Mouse (Mus musculus) heart, postnatal 25 days (tissue): ENCODE measurements around the gene Cdh13. TPM values are rescaled to one million over a fixed set of nuclear protein-coding genes. Genes with fewer than 3 reads are reported as not detected.

ENCODE experiments used
- DNase-seq: peaks from one replicate; pipeline ENCODE4 v3.0.0; 2022; ENCODE audit warnings: low spot score
- intact Hi-C: fragments of 180-260 bp; cut with DNase I; formaldehyde crosslinking; loops from one replicate; pipeline ENCODE4 v1.15.1; 2025
- total RNA-seq, 2 experiments: library from RNA; stranded (reverse); gene quantifications; 2 replicates each; pipeline ENCODE4 v1.2.3; 2021

Cdh13 gene
- total RNA-seq, 2 experiments from 2014 or later = 147 to 186 TPM

DNA sequence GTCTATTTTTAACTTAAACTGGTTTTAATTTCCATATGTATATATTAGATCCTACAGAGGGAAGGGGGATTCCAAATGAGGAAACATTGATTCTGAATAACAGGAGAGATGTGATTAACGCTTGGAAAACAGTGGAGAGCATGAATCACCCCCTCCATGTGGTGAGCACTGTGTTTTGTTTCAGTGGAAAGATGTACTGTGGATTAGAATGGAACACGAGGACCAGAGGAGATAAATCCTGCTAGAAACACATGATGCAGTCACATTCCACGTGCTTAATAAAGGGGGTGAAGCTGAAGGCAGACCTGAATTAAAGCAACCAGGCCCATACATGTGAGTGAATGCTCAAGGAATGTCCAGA, 235.2 kb downstream of the Cdh13 start:
- intact Hi-C loops = no loop called here
- no peak for DNase-seq

DNA sequence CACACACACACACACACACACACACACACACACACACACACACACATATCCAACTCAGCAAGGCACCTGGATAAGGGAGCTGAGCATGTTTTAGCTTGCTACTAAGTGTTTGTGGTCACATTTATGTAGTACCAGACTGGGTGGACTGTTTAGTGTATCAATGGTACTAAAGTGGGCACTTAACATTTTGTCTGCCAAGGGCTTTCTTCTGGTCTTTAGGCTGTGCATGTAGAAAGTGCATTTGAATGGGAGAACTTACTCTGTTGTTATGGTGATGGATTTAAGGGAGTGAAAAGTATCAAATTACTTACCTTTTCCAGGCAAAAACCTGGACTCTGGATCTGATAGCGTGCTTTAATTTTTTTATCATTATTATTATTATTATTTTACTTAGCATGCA, 240.4 kb downstream of the Cdh13 start:
- no peak for DNase-seq
- intact Hi-C loops = no loop called here

DNA sequence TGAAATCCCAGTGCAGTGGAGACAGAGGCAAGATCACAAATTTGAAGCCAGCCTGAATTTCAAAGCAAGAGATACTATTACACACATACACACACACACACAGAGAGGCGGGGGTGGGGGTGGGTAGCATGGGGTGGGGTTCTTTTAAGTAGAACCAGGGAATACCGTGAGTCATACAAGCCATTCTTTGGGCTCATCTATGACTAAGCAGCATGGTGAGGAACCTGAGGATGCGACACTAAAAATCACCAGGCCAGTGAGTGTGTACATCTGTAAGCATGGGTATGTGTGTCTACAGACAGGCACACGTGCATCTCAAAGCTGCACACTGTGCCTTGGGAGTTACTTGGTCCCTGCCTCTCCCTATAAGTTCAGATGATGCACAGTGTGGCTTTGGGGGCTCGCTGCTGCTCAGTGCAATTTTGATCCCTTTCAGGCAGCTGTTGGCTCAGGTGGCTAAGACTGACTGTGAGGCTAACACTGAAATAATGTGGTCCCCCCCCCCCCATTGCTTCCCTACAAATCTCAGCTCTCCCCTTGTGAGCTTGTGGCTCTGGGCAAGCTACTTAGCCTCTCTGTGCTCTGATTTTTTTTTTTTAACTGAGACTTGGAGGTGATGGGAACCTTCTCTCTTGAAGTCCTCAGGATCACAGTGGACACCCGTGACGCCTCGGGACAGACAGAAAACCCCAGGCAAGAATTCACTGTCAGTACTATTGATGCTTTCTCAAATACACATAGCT, 255.5 kb downstream of the Cdh13 start:
- intact Hi-C loops = no loop called here
- no peak for DNase-seq

DNA sequence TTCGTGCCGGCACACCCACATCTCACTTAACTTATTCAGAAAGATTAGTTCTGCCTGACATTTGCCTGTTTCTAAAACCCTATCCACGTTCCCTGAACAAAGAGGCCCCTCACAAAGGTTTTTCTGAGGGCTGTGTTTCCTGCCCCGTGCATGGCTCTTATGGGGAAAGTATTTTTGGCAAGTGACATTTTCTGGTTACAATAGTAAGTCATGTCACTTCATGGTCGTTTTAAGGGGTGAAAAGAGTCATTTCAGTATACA, 256.0 kb downstream of the Cdh13 start:
- intact Hi-C loops = no loop called here
- no peak for DNase-seq

DNA sequence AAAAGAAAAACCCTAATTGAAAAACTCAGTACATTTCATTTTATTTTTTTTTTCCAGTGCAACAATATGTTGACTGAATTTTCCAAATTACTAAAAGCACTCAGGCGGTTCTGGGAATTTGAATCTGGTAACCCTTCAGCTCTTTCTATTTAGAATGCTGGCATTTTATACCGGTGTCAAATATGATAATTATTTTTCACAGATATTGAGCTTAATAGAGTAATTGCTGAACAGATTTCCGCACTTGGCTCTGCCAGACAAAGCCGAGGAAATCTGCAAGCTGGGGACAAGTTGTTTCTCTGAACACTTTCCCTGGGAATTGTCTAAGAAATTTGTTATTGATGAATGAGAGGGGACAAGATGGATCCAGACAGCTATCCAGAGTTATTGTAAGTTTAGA, 256.4 kb downstream of the Cdh13 start:
- intact Hi-C loops = no loop called here
- DNase-seq = no peak

DNA sequence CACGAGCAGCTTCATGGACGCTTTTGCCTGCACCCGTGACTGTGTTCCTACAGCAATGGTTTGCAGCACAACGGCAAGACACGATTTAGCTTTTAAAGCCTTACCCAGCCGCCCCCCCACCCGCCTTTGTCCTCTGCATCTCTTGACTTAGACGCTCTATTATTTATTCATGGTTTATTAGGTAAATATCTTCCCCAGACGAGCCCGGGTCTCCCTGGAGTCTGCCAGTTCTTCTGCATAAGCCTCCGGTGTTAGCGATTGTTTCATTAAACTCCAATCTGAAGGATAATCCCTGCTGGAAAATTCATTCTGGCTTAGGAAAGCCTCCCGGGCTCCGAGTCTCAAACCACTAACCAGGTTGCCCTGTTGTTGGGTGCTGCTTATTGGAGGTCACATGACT, 268.9 kb downstream of the Cdh13 start:
- intact Hi-C loops = no loop called here
- no peak for DNase-seq

DNA sequence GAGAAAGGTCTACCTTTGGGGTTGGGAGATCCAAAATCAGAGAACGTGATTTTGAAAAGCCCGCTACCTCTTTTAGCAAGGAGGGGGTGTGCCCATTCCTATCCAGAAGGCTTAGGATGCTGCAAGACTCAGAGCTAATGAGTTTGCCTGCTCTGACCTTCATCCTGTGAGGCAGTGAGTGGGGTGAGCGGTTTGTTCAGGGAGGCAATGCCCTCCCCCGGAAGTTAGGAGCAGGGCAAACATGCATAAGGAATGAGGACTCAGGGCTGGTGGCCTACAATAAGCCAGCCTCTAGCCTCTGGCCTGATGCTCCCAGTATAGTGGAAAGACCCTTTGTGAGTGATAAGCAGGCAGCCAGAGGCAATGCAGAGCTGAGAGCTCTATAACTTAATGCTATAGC, 269.3 kb downstream of the Cdh13 start:
- intact Hi-C loops = no loop called here
- DNase-seq = no peak

DNA sequence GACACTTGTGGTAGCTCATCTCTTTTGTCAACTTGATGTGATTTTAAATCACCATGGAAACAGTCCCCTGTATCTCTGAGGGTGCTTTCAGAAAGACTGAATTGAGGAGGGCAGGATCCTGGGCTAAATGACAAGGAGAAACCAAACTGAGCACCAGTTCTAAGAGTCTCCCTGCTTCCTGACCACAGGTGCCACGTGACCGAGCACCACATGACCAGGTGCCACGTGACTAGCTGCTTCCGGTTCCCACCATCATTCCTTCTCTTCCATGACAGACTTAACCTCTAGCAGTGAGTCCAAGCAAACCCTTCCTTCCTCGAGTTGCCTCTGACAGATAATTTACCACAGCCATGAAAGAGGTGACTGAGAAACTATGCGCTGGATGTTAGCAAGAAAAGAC, 280.5 kb downstream of the Cdh13 start:
- DNase-seq = no peak
- intact Hi-C loops = no loop called here

DNA sequence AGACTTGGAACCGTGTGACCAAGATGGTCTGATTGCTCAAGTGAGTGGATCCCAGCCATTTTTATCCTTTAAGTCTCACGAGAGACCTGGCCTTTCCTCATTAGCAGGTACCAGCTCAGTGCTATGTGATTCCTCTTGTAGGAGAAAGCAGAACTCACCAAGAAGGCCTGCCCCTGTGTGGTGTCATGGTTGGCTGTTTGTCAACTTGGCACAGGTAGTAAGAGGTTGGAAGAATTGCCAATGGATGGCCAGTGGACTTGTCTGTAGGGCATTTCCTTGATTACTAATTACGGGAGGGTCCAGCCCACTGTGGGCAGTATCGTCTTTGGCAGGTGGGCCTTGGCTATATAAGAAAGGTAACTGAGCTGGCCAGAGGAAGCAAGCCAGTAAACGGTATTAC, 281.7 kb downstream of the Cdh13 start:
- no peak for DNase-seq
- intact Hi-C loops = no loop called here

DNA sequence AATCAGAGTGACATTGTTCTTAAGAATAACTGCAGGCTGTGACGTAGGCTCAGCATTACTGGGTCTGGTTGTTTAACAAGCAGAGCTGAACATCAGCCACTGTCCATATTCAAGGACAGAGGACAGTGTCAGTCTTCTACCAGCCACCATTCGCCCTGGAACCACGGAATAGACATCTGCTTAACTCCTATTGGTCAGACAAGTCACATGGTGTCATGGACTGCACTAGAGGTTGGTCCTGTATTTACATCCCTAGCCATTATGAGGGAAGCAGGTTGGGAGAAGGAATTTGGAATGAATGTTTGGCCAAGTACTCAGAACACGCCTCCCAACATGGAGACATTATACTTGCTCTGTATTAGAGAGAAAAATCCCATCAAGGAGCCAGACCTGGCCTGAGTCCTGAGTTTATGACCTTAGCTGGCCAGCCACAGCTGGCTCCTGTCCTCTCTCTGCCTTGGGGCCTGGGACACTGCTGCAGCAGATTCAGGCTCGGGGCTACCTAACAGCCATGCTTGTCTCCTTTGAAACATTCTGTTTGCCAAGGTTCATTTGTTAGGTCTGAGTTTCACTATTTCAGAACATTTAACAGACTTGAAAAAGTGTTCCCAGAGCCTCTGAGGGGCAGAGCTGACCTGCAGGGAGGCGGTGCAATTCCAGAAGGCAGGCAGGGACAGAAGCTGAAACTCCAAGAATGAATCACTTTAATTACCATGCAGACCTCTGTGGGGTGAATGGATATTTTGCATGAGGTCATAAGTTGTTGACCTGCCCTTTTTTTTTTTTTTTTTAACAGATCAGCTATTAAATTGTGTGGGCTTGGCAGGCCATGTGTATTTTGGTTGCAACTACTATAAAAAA, 282.6 kb downstream of the Cdh13 start:
- intact Hi-C loops = no loop called here
- DNase-seq = no peak

DNA sequence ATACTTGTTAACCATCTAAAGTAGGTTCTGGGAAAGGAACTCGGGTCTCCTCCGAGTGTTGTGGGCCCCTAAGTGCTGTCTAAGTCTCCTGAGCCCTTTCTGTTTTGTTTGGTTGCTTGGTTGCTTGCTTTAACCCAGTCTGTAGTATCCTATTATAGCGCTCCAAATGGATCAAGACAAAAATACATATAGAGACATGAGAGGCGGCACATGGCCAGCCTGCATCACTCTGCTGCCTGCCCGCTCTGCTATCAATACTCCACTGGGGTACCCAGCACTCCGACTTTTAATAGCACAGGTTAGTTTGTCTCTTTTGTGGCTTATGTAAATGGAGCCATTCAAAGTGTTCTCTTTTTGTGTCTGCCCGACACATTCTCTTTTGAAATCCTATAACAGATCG, 285.8 kb downstream of the Cdh13 start:
- no peak for DNase-seq
- intact Hi-C loops = no loop called here

DNA sequence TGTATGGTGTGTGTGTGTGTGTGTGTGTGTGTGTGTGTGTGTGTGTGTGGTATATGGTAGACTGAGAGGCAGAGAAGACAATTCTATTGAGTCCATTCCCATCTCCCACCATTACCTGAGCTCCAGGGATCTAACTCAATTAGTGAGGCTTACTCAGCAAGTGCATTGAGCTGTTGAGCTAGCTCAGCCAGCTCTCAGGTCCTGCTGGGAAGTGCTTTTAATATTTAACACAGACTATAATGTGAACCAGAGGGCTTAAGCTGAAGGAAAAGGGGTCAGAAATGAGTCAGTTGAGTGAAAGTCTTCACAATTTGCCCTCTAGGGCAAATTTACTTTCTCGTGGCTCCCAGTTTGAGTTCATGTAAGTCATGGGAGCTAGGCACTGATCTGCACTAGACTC, 297.7 kb downstream of the Cdh13 start:
- intact Hi-C loops = no loop called here
- no peak for DNase-seq

DNA sequence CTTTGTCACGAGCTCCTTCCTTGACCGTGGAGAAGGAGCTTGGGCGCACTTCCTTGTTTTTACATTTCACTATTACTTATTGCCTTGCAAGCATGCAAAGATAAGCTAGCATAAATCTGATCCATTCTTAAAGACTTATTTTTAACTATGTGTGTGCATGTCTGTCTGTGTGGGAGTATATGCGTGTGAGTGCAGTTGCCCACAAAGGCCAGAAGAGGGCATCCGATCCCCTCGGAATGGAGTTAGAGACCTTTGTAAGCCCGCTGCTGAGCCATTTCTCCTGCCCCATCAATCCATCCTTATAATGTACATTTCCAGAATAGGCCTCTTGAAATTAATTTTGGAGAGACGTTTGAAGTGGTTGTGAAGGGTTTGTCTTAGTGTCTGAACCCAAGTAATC, 298.7 kb downstream of the Cdh13 start:
- intact Hi-C loops = no loop called here
- no peak for DNase-seq

DNA sequence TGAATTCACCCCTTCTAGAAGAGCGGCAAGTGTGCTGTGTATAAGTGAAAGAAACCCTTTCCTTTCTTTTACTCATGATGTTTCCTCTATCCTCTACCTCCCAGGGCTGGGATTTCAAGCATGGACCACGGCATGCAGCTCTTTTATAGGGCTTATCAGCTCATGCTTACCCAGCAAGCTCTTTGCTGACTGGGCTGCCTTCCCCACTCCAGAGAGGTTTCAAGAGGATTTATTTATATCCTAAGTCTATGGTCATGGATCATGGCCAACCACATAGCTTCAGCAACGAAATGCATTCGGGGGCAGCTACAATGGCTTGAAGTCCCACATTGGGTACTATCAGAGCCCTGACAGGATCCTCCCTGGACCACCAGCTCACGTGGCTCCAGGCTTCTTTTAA, 304.4 kb downstream of the Cdh13 start:
- intact Hi-C loops = no loop called here
- DNase-seq = no peak

DNA sequence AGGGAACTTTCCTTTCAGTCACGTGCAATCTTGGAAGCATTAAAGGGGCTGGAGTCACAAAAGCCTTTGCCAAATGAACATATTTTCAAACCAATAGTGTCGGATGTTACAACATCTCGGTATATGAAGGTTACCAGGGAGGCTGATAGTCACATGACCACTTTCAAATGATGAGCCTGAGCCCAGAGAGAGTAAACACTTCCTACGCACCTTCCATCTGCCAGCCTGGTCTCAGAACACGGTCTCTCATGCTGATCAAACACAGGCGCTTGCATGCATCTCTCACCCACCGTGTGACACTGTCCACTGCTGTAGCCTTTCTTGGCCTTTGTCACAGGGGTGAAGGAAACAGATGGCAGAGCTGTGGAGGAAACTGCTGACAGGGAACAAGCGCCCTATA, 313.3 kb downstream of the Cdh13 start:
- intact Hi-C loops = no loop called here
- no peak for DNase-seq

DNA sequence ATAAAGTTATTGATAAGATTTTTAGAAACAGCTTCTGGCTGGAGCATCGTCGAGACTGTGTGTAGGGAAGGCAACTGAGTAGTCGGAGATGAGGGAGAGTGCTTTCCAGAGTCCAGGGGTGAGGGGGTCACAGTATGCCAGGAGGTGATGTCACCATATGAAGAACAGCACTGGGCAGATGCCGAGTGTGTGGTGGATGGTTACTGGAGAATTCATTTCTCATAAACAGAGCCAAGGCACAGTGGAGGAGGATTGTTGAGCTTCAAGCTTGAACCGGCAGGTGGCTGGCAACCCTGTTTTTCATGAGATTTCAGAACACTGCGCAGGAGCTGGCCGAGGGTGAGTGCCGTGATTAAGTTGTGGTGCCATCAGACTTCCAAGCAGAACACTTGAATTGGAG, 317.8 kb downstream of the Cdh13 start:
- DNase-seq = no peak
- intact Hi-C loops = no loop called here

DNA sequence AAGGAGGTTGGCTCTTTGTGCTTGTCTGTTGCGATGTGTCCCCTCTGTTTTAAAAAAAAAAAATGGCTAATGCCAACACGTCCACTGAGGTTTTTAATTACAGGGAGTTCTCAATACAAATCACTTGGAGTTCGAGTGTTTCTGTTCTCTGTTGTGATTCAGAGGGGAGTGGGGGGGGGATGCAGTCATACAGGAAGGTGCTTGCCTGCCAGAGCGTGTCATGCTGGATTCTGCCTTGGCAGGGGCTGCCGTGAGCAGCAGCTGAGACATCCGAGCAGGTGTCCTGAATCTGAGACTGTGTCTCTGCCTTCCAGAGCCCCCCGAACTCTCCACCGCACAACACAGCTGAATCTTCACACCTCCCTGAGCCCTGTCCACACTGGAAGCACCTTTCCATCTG, 318.5 kb downstream of the Cdh13 start:
- DNase-seq = no peak
- intact Hi-C loops = no loop called here

DNA sequence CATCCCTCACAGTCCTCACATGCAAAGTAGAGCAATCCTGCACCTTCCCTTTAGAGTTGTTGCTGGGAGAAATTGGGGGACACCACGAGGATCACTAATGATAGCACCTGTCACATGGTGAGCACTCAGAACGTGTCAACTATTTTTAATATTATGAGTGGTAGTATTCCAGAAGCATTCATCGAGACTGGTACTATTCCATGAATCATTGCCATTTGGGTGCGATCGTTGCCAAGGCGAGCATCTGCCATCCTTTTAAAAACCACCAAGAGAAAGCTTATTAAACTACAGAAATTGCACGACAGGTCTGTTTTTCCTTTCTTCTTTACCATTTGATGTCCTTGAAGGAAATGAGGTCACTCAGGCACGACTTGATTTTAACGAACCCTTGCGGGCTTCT, 328.0 kb downstream of the Cdh13 start:
- intact Hi-C loops = no loop called here
- DNase-seq = no peak

DNA sequence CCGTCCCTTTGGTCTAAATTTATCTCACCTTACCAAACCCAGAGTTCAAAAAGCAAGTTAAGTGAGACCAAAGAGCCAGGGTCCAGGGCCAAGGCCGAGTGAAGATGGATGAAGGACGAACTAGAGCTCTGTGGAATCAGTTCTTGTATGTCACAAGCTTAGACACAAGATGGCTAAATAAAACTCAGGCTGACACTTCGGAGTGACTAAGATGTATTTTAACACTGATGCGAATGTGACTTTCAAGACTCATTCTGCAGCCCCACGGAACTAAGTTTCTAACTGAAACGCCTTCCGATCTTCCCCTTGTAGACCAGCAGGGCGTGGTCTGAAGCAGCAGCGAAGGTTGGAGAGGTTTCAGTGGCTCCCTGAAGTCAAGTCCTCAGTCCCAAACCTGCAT, 334.7 kb downstream of the Cdh13 start:
- DNase-seq = no peak
- intact Hi-C loops = no loop called here

DNA sequence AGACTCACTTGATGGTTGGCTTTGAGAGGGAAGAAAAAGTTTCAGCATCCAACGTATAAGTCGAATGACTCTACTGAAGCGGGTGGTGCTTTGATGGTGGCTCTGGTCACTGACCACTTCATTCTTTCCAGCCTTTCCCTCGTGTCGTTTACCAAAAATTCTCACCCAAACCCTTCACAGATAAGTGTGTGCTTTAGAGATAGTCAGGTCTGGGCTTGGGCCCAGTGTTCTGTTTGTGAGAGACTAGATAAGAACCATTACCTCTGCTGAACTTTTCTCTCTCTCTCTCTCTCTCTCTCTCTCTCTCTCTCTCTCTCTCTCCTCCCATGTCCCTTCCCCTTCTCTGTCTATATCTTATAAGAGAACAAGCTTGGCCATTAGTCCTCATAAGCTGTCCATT, 342.9 kb downstream of the Cdh13 start:
- DNase-seq = no peak
- intact Hi-C loops = no loop called here

DNA sequence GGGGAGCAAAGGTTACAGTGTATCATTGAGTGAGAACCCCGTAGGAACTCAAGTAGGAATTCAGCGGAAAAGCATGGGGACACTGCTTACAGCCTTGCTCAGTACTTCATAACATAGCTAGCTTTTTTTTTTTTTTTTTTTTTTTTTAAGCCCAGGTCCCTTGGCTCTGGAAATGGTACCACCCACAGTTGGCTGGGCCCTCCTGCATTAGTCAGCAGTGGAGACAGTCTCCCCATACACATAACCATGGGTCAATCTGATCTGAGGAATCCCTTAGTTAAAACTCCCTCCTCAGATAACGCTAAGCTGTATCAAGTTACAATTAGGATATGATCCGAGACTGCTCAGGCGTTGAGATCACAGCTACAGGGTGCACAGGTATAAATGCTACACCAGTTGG, 344.2 kb downstream of the Cdh13 start:
- DNase-seq = no peak

DNA sequence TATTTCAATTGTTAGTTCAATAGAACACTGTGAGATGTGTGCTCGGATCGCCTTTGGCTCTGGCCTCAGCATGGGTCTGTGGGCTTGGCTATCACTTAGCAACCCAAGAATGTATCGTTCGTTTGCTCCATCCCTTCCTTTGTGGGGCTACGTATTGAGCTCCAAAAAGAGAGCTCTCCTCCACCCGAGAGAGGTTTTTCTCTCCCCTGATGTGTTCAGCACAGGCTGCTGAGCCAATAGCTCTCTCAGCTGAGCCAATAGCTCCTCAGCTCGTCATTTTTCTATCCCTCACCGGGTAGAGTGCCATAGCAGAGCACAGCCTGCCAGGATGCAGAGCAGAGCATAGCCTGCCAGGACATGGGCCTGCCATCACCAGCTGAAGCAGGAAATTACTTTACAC, 345.2 kb downstream of the Cdh13 start:
- no peak for DNase-seq
- intact Hi-C loops = no loop called here

More for the DNA sequence above, 344.2 kb downstream of the Cdh13 start:
- intact Hi-C loops = no loop called here
